Mouse (Mus musculus) thymus, adult 2 months (tissue): ENCODE results near the gene Ispd. TPM values are rescaled to one million over a fixed set of nuclear protein-coding genes. Genes with fewer than 3 reads are reported as not detected.

Source experiments
- DNase-seq: peaks from one replicate; pipeline ENCODE4 v3.0.0; 2021
- H3K27ac ChIP-seq: fragments of 200-500 bp; 2 replicates; pipeline ENCODE4 v1.5.1; 2012; ENCODE audit warnings: low read length, control low read depth; ENCODE audit not compliant: control insufficient read depth, insufficient read depth
- H3K27me3 ChIP-seq: fragments of 200-500 bp; 2 replicates; pipeline ENCODE4 v1.6.1; 2012; ENCODE audit warnings: mild to moderate bottlenecking, low read length, moderate library complexity, mixed read lengths; ENCODE audit not compliant: control insufficient read depth, insufficient read depth
- H3K36me3 ChIP-seq: fragments of 200-500 bp; 2 replicates; pipeline ENCODE4 v1.6.1; 2012; ENCODE audit warnings: mild to moderate bottlenecking, low read length, moderate library complexity; ENCODE audit not compliant: control insufficient read depth, insufficient read depth
- H3K4me1 ChIP-seq: fragments of 200-500 bp; replicated peaks from 2 replicates; pipeline ENCODE4 v1.6.1; 2012; ENCODE audit warnings: low read length; ENCODE audit not compliant: control insufficient read depth, insufficient read depth
- H3K4me3 ChIP-seq: fragments of 200-500 bp; 2 replicates; pipeline ENCODE4 v1.5.1; 2012; ENCODE audit warnings: mild to moderate bottlenecking, low read length, control low read depth, moderate library complexity; ENCODE audit not compliant: control insufficient read depth, insufficient read depth
- CTCF ChIP-seq: fragments of 200-500 bp; IDR thresholded peaks from 2 replicates; pipeline ENCODE4 v1.5.1; 2012; ENCODE audit warnings: mild to moderate bottlenecking, control low read depth, low read length, moderate library complexity, borderline replicate concordance; ENCODE audit not compliant: control insufficient read depth, poor library complexity, insufficient read depth; ENCODE audit errors: extremely low read depth
- POLR2A ChIP-seq: fragments of 200-500 bp; IDR thresholded peaks from 2 replicates; pipeline ENCODE4 v1.6.1; 2012; ENCODE audit warnings: mild to moderate bottlenecking, low read length, control low read depth, moderate library complexity; ENCODE audit not compliant: control insufficient read depth, poor library complexity, insufficient read depth; ENCODE audit errors: extremely low read depth
- WGBS: fragments of 180-500 bp; shearing (Covaris S2); methylation state at CpG from one replicate; pipeline ENCODE4 v1.1.7; 2018; 5-methylcytosine and 5-hydroxymethylcytosine counted together
- polyA plus RNA-seq: library from polyadenylated mRNA; depleted of rRNA; stranded (reverse); fragments of >200 nt; gene quantifications from 2 replicates; pipeline ENCODE4 v1.2.3, GENCODE M21; 2012

Gene Ispd
- polyA plus RNA-seq, 1 experiment = 0.53 TPM

DNA sequence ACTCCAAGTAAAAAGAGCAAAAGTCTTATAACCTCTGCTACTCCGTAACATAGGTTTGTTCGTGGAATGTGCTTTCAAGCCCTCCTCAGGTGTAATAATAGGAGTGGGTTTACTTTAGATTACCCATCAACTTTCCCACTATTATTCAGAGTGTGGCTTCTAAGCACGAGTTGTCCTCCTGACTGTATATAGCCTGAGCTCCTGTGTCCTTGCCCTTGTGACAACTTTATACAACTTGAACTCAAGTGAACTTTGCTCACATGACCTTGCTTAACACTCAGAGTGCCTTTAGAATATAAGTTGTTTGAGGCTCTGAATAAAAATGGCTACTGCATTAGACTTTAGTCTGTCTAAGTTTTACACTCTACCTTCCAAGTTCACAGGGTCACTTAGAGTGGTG is 100.5 kb downstream of the Ispd start:
- H3K27ac ChIP-seq = no peak overlapping the region
- no peaks in the 10 kb centered on the region for H3K4me1 ChIP-seq
- TF ChIP-seq POLR2A (no peak), CTCF (no peak)
- no peaks in the 10 kb centered on the region for H3K36me3 ChIP-seq
- H3K27me3 ChIP-seq = no peaks in the 10 kb centered on the region
- WGBS = 97% methylated on average over 3 of the region's 3 CpGs
- DNase-seq = no peak
- H3K4me3 ChIP-seq = no peak overlapping the region

DNA sequence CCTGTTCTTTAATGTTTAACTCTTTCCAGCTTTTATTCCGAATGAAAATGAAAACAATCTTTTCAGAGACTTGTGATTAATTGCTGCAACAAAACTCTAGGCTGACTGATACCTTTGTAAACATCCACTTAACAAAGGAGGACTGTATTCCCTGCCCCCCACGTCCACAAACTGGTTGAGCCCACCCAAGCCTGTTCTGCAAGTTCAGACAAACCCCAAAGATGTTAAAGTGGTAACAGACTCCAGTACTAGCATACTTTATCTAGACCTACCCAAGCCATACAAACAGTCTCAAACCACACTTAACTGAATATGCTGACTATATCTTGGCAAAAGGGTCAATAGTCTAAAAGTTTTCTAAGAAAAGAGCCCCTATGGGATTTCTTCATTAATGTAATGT is 102.1 kb downstream of the Ispd start:
- Histone ChIP-seq H3K27ac (no peak overlapping the region), H3K27me3 (no peaks in the 10 kb centered on the region), H3K4me3 (no peak overlapping the region), H3K4me1 (no peaks in the 10 kb centered on the region), H3K36me3 (no peaks in the 10 kb centered on the region)
- 82% methylated on average over 2 of the region's 2 CpGs for whole genome bisulfite sequencing
- TF ChIP-seq CTCF = no peak
- no peak for TF ChIP-seq POLR2A
- no peak for DNase-seq

DNA sequence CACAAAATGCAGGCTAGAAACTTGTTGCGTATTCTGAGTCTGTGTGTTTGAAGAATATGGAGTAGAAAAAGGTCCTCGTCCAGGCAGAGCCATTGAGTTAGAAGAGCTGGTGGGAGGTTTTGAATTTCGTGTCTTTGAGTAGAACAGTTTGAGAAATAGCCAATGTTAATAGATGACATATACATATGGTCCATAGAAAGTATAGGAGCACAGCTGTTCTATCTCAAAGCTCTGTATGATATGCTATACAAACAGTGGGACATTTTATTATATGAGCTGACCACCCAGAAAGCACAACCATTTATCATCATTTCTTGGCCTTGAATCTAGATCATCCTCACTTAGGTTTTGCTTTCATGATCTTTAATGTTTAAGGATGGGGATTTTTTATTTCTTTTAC is 116.3 kb downstream of the Ispd start:
- WGBS = 92% methylated on average over 3 of the region's 3 CpGs
- TF ChIP-seq CTCF = no peak
- no peak for TF ChIP-seq POLR2A
- H3K4me1 ChIP-seq = no peaks in the 10 kb centered on the region
- H3K4me3 ChIP-seq = no peak overlapping the region
- H3K27ac ChIP-seq = no peak overlapping the region
- DNase-seq = no peak
- no peaks in the 10 kb centered on the region for H3K36me3 ChIP-seq
- no peaks in the 10 kb centered on the region for H3K27me3 ChIP-seq

DNA sequence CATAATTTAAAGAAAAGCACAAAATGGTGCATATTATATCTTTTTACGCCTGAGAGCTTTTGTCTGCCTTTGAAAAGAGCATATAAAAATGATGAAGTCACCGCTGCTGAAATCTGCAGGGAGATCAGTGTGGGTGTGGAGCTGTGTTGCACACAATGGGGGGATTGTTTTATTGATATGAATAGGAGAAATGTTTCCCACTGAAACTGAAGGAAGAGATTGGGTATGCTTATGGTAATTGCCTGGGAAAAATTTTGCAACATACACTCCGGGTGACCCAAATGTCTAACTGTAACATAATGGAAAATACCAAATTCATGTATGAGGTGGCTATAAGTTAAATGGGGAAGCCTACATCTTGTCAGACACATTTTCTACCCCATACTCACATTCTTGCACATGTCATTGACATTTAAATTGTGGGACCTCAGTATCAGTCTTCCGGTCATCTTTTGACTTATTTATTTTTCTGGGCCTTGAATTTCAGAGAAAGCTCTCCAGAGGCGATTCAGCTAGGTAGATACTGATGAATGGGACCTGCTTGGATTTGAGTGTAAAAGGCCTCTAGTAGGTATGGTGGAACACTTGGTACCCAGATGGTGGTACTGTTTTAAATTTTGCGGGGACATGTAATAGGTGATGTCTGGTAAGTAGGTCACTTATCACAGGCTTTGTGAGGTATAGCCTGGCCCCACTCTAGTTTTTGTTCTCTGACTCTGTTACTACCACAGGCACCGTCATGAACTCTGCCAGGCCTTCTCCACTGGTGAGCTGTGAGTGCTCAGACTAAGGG is 126.1 kb downstream of the Ispd start:
- H3K4me1 ChIP-seq = no peaks in the 10 kb centered on the region
- H3K36me3 ChIP-seq = no peaks in the 10 kb centered on the region
- no peak overlapping the region for H3K27ac ChIP-seq
- WGBS = 98% methylated on average over 7 of the region's 7 CpGs
- TF ChIP-seq POLR2A (no peak), CTCF (no peak)
- no peaks in the 10 kb centered on the region for H3K27me3 ChIP-seq
- H3K4me3 ChIP-seq = no peak overlapping the region
- DNase-seq = no peak

DNA sequence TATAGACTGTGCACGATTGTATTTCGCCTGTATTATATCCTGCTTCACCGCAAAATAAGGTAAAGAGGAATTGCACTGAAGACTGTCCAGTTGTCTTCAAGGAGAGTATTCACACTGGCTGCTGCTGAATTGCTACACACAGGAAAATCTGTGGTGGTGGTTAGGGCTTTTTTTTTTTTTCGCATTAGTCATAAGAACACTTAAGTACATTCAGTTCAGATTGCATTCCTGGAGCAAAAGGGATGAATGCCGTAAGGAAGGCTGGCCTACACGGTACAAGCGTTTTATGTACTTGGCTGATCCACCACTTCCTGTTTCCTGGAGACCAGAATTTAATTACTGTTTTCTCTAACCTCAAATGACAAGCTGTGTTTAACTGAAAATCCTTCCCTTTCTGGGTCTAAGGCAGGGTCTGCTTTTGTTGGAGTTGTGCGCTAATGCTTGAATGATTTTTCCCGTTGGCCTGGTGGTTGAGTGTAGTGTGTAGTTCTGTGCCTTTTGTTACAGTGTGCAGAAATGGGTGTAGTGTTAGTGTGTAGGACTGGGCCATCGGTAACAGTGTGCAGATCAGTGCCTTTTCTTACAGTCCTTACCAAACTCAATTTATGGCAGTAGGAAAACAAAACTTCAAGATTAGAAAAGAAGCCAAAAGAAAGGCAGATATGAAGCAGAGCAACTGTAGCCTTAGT is 128.8 kb downstream of the Ispd start:
- H3K4me1 ChIP-seq = no peaks in the 10 kb centered on the region
- H3K27me3 ChIP-seq = no peaks in the 10 kb centered on the region
- H3K4me3 ChIP-seq = no peak overlapping the region
- DNase-seq = no peak
- H3K36me3 ChIP-seq = no peaks in the 10 kb centered on the region
- 33% methylated on average over 10 of the region's 10 CpGs for WGBS
- no peak for TF ChIP-seq POLR2A
- TF ChIP-seq CTCF = no peak
- no peak overlapping the region for H3K27ac ChIP-seq

DNA sequence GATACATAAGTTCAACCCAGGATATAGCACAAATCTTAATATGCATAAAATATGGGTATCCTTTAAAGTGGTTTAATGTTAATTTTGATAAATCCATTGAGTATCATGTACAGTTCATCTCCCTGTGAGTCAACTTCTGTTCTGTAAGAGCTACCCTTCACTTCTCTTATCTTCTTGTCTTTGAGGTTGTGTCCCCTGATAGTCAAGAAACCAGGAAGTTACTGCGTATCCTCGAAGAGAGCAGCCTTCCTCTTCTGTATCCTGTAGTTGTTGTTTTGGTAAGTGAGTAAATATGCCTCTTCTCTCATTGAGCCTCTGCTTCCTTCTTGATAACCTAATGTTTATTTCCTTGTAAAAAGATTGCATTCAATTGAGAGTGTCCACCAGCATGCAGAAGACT is 140.5 kb downstream of the Ispd start:
- no peak for TF ChIP-seq POLR2A
- Histone ChIP-seq H3K36me3 (no peaks in the 10 kb centered on the region), H3K4me3 (no peak overlapping the region), H3K27ac (no peak overlapping the region), H3K4me1 (no peaks in the 10 kb centered on the region), H3K27me3 (no peaks in the 10 kb centered on the region)
- DNase-seq = no peak
- WGBS = 55% methylated on average over 2 of the region's 2 CpGs
